Mouse (Mus musculus): Measurements from ENCODE around the gene Zkscan16. TPM values are rescaled to one million over a fixed set of nuclear protein-coding genes. Genes with fewer than 3 reads are reported as not detected.

The Zkscan16 gene
- polyA plus RNA-seq, 1 experiment from 2014 or later: 0.11 TPM

DNA sequence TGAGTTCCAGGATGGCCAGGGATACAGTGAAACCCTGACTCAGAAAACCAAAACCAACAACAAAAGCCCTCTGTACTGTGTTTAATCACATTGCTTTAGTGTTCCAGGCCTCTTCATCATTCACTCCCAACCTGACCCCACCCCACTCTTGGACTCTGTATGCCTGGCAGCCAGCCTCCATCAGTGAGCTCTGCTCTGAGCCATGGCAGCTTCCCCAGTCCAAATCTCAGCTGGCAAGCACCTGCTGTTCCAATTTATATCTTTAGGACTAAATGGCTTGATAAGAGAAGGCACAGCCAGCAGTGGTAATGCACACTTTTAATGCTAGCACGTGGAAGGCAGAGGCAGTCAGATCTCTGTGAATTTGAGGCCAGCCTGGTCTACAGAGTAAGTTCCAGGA, 21.7 kb downstream of the Zkscan16 start:
- Histone ChIP-seq H3K36me3 (ENCODE audit: control insufficient read depth, insufficient read depth, low read length) (no peaks in the 10 kb centered on the region), H3K27me3 (ENCODE audit: control insufficient read depth, insufficient read depth, low read length) (no peaks in the 10 kb centered on the region), H3K9ac (ENCODE audit: low read length) (no peak overlapping the region), H3K9me3 (ENCODE audit: control insufficient read depth, low read length) (no peaks in the 10 kb centered on the region), H3K4me3 (ENCODE audit: low read depth, low read length) (no peak overlapping the region), H3K4me2 (replicated peaks; ENCODE audit: low read depth) (no peak overlapping the region), H3K27ac (replicated peaks) (no peak overlapping the region), H3K4me1 (replicated peaks; ENCODE audit: control insufficient read depth, insufficient read depth) (no peaks in the 10 kb centered on the region)
- 78% methylated on average over 1 of the region's 1 CpGs for WGBS
- peak; percentile 45 for ATAC-seq (ENCODE audit: low FRiP score, low TSS enrichment)
- TF ChIP-seq EP300 (optimal IDR thresholded peaks at IDR 0.05) (no peak), CTCF (IDR thresholded peaks at IDR 0.05; ENCODE audit: low read depth) (no peak)
- DNase-seq (ENCODE audit: low spot score): no peak

DNA sequence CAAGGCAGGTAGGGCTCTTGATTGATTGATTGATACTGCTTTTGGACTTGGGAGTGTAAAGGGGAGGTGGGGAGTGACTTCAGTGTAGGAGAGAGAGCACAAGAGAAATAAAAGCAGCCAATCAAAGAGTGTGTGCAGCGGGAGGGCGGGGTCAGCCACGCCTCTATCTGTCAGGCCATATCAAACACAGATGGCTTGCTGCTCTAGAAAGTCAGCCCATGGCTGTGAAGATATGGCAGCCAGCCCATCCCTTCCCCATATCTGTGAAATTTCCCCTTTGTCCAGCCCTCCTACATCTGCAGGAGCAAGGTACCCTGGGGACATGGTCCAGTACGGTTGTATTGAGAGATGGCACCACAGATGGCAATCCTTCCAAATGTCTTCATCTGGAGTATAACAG, 27.2 kb downstream of the Zkscan16 start:
- H3K4me1 ChIP-seq (replicated peaks; ENCODE audit: control insufficient read depth, insufficient read depth): no peaks in the 10 kb centered on the region
- H3K9ac ChIP-seq (ENCODE audit: low read length): no peak overlapping the region
- H3K4me2 ChIP-seq (replicated peaks; ENCODE audit: low read depth): no peak overlapping the region
- H3K4me3 ChIP-seq (ENCODE audit: low read depth, low read length): no peak overlapping the region
- ATAC-seq (ENCODE audit: low FRiP score, low TSS enrichment) (no peak), DNase-seq (ENCODE audit: low spot score) (no peak)
- no peaks in the 10 kb centered on the region for H3K27me3 ChIP-seq (ENCODE audit: control insufficient read depth, insufficient read depth, low read length)
- 86% methylated on average over 4 of the region's 4 CpGs for WGBS
- peaks cover 4% of the 10 kb centered on the region; the same call in 1 of the 2 replicates for H3K36me3 ChIP-seq (ENCODE audit: control insufficient read depth, insufficient read depth, low read length)
- no peak overlapping the region for H3K27ac ChIP-seq (replicated peaks)
- TF ChIP-seq EP300 (optimal IDR thresholded peaks at IDR 0.05) (no peak), CTCF (IDR thresholded peaks at IDR 0.05; ENCODE audit: low read depth) (no peak)
- no peaks in the 10 kb centered on the region for H3K9me3 ChIP-seq (ENCODE audit: control insufficient read depth, low read length)

DNA sequence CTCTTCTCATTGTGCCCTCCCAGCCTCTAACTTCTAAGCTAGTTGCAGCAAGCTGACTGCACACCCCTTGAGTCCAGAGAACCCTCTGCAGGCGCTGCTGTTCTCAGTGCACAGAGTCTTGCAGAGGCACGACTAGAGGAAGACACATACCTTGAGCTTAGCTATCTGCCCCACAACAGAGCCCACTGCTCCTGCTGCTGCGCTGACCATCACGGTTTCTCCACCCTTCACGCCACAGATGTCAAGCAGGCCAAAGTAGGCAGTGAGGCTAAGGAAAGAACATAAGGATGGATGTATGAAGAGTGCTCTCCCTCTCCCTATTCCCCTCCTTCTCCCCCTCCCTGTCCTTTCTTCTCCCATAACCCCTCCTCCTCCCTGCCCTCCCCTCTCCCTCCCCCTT, 32.3 kb downstream of the Zkscan16 start:
- 78% methylated on average over 5 of the region's 5 CpGs for WGBS
- DNase-seq (ENCODE audit: low spot score) (peak; percentile 11), ATAC-seq (ENCODE audit: low FRiP score, low TSS enrichment) (no peak)
- Histone ChIP-seq H3K27me3 (ENCODE audit: control insufficient read depth, insufficient read depth, low read length) (no peaks in the 10 kb centered on the region), H3K36me3 (ENCODE audit: control insufficient read depth, insufficient read depth, low read length) (peaks cover 5% of the 10 kb centered on the region), H3K4me1 (replicated peaks; ENCODE audit: control insufficient read depth, insufficient read depth) (no peaks in the 10 kb centered on the region), H3K9ac (ENCODE audit: low read length) (no peak overlapping the region), H3K27ac (replicated peaks) (no peak overlapping the region), H3K4me3 (ENCODE audit: low read depth, low read length) (no peak overlapping the region), H3K9me3 (ENCODE audit: control insufficient read depth, low read length) (no peaks in the 10 kb centered on the region), H3K4me2 (replicated peaks; ENCODE audit: low read depth) (no peak overlapping the region)
- TF ChIP-seq CTCF (IDR thresholded peaks at IDR 0.05; ENCODE audit: low read depth) (no peak), EP300 (optimal IDR thresholded peaks at IDR 0.05) (no peak)

DNA sequence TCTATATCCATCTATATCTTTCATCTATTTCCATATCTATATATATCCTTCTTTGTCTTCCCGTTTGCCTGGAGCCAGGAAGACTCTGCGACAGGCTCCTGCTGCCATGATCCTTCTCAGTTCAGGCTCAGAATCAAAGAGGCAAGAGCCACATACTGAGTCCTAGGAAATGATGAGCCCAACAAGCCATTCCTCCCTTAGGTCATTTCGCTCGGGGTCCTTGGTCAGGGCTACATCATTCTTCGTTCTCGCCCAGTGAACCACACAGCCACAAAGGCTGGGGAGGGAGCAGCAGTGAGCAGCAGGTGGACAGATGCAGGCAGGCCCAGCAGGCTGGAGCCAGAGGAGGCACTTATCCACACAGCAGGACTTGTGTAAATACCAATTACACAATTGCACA, 38.0 kb downstream of the Zkscan16 start:
- Histone ChIP-seq H3K27ac (replicated peaks) (no peak overlapping the region), H3K36me3 (ENCODE audit: control insufficient read depth, insufficient read depth, low read length) (no peaks in the 10 kb centered on the region; the same call in 1 of the 2 replicates), H3K4me3 (ENCODE audit: low read depth, low read length) (no peak overlapping the region), H3K9ac (ENCODE audit: low read length) (no peak overlapping the region), H3K9me3 (ENCODE audit: control insufficient read depth, low read length) (no peaks in the 10 kb centered on the region), H3K4me2 (replicated peaks; ENCODE audit: low read depth) (no peak overlapping the region), H3K4me1 (replicated peaks; ENCODE audit: control insufficient read depth, insufficient read depth) (no peaks in the 10 kb centered on the region), H3K27me3 (ENCODE audit: control insufficient read depth, insufficient read depth, low read length) (no peaks in the 10 kb centered on the region)
- 85% methylated on average over 6 of the region's 6 CpGs for WGBS
- no peak for DNase-seq (ENCODE audit: low spot score)
- TF ChIP-seq EP300 (optimal IDR thresholded peaks at IDR 0.05) (no peak), CTCF (IDR thresholded peaks at IDR 0.05; ENCODE audit: low read depth) (no peak)
- no peak for ATAC-seq (ENCODE audit: low FRiP score, low TSS enrichment)

DNA sequence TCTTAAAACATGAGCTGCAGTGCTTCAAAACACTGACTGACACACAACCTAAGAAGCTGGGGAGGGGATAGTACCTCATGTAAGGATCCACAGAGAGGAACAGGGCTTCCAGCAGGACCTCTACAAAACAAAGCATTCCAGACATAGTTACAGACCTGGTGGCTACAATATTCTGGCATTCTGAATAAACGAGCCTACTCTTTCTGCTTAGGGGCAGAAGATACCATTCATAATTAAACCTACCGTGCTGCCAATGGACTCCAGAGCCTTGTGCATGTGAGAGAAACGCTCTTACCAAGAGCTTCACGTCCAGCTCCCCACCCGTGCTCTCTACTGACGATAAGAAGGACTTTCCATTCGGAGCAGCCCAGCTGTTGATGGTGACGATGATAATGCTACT, 39.4 kb downstream of the Zkscan16 start:
- Histone ChIP-seq H3K4me2 (replicated peaks; ENCODE audit: low read depth) (no peak overlapping the region), H3K36me3 (ENCODE audit: control insufficient read depth, insufficient read depth, low read length) (no peaks in the 10 kb centered on the region; the same call in 1 of the 2 replicates), H3K27ac (replicated peaks) (no peak overlapping the region), H3K4me1 (replicated peaks; ENCODE audit: control insufficient read depth, insufficient read depth) (no peaks in the 10 kb centered on the region), H3K4me3 (ENCODE audit: low read depth, low read length) (no peak overlapping the region), H3K9ac (ENCODE audit: low read length) (no peak overlapping the region), H3K9me3 (ENCODE audit: control insufficient read depth, low read length) (no peaks in the 10 kb centered on the region), H3K27me3 (ENCODE audit: control insufficient read depth, insufficient read depth, low read length) (no peaks in the 10 kb centered on the region)
- WGBS: 88% methylated on average over 8 of the region's 8 CpGs
- DNase-seq (ENCODE audit: low spot score) (no peak), ATAC-seq (ENCODE audit: low FRiP score, low TSS enrichment) (no peak)
- no peak for TF ChIP-seq EP300 (optimal IDR thresholded peaks at IDR 0.05)
- TF ChIP-seq CTCF (IDR thresholded peaks at IDR 0.05; ENCODE audit: low read depth): no peak

DNA sequence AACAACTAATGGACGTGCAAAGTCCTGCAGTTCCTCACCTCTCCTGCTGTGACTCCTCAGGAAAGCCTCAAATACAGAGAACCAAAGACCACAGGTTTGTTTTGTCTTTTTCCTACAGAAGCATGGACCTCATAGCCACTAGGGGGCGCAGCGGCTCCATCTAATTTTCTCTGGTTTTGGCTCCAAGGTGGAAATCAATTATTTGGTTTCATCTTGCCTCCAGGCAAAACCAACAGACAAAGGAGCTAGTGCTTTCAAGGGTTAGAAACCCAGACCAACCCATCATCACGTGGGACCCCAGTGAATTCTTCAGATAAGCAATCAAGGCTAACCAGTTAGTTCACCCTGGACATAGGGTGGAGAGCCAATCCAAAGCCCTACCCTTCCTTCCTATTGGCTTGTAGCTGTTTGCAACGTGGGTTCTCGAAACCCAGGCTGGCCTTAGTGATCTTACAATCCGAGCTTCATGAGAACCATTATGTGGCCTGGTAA, 41.8 kb downstream of the Zkscan16 start:
- Histone ChIP-seq H3K27ac (replicated peaks) (peak overlapping the region; percentile 45; the same call in 1 of the 2 replicates), H3K4me2 (replicated peaks; ENCODE audit: low read depth) (peak overlapping the region; percentile 32; the same call in 1 of the 2 replicates), H3K9me3 (ENCODE audit: control insufficient read depth, low read length) (no peaks in the 10 kb centered on the region), H3K4me3 (ENCODE audit: low read depth, low read length) (0 out of 2 replicates have a peak overlapping the region, but pooled peaks have one; percentile 8), H3K27me3 (ENCODE audit: control insufficient read depth, insufficient read depth, low read length) (no peaks in the 10 kb centered on the region), H3K9ac (ENCODE audit: low read length) (no peak overlapping the region), H3K4me1 (replicated peaks; ENCODE audit: control insufficient read depth, insufficient read depth) (no peaks in the 10 kb centered on the region), H3K36me3 (ENCODE audit: control insufficient read depth, insufficient read depth, low read length) (no peaks in the 10 kb centered on the region)
- 13% methylated on average over 7 of the region's 7 CpGs for WGBS
- DNase-seq (ENCODE audit: low spot score) (peak; percentile 89), ATAC-seq (ENCODE audit: low FRiP score, low TSS enrichment) (peak; percentile 80)
- TF ChIP-seq EP300 (optimal IDR thresholded peaks at IDR 0.05): peak; percentile 50
- TF ChIP-seq CTCF (IDR thresholded peaks at IDR 0.05; ENCODE audit: low read depth): peak; percentile 94
